Mouse (Mus musculus) liver, embryonic 14.5 days (tissue): ENCODE measurements around the gene Ndufb2.

Experiments used
- CTCF ChIP-seq: IDR thresholded peaks from 2 replicates; pipeline ENCODE4 v1.5.1; 2016; ENCODE audit warnings: antibody characterized with exemption, low read depth, control low read depth
- EP300 ChIP-seq: IDR thresholded peaks from 2 replicates; pipeline ENCODE4 v1.6.1; 2016; ENCODE audit warnings: antibody characterized with exemption, low read depth

DNA sequence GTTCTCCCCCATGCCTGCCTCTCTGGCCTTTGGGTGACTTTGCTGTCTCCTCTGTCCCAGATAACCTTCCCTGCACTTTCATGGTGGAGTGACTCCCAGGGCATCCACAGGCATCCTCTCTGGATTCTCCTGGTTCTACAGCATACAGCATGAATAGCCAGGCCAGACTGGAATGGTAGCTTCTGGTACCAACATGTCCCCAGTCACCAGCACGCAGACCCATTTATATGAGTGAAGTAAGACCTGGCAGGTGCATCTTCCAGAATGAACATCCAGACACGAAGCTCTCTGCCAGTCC, 36.8 kb upstream of the Ndufb2 start:
- TF ChIP-seq CTCF, result no peak
- no peak for TF ChIP-seq EP300
